Mouse (Mus musculus): Measurements from ENCODE around the gene Adk. TPM values are rescaled to one million over a fixed set of nuclear protein-coding genes. Genes with fewer than 3 reads are reported as not detected.

Adk gene
- total and polyA plus RNA-seq, 3 experiments, result 69.0 to 479 (median 102) TPM

GRCm38 (mm10) chr14:21073981-21074380 is 21.6 kb downstream of the Adk start (continued):
- no peak; the same call in 1 of the 2 replicates for TF ChIP-seq CHD1 (IDR thresholded peaks at IDR 0.05; ENCODE audit: low read depth, low read length)
- TF ChIP-seq MYC (IDR thresholded peaks at IDR 0.05; ENCODE audit: low read depth, low read length), result peak; percentile 97
- TF ChIP-seq GATA1 (IDR thresholded peaks at IDR 0.05; ENCODE audit: low read depth, low read length), result peak; percentile 98
- no peak for TF ChIP-seq SMC3 (IDR thresholded peaks at IDR 0.05; ENCODE audit: low read depth, low read length)
- peak; percentile 63; the same call in 1 of the 2 replicates for TF ChIP-seq MAFK (IDR thresholded peaks at IDR 0.05; ENCODE audit: borderline replicate concordance, low read depth, low read length)
- TF ChIP-seq GABPA (IDR thresholded peaks at IDR 0.05; ENCODE audit: low read depth, low read length), result no peak
- TF ChIP-seq ZMIZ1 (IDR thresholded peaks at IDR 0.05; ENCODE audit: low read depth, low read length), result peak; percentile 64; the same call in 1 of the 2 replicates
- no peak for TF ChIP-seq ZKSCAN1 (IDR thresholded peaks at IDR 0.05; ENCODE audit: low read depth, low read length)
- peak; percentile 100 for TF ChIP-seq BHLHE40 (IDR thresholded peaks at IDR 0.05; ENCODE audit: borderline replicate concordance, low read depth, low read length)
- no peak for TF ChIP-seq RAD21 (IDR thresholded peaks at IDR 0.05; ENCODE audit: low read depth, low read length)
- TF ChIP-seq EP300 (IDR thresholded peaks at IDR 0.05; ENCODE audit: low read depth in 1 of 2, low read length in 2 of 2), result peak; percentile 96 to 98

- peak overlapping the region; percentile 84 to 86 for H3K4me3 ChIP-seq (ENCODE audit: control insufficient read depth in 1 of 2, insufficient read depth in 1 of 2, low read depth in 2 of 2, low read length in 2 of 2)
- H3K27ac ChIP-seq (ENCODE audit: control insufficient read depth, low read depth, low read length), result peak overlapping the region; percentile 98
These were observed 22.3 kb downstream of the Adk start for GRCm38 (mm10) chr14:21074398-21075320.

More at GRCm38 (mm10) chr14:21074398-21075320, 22.3 kb downstream of the Adk start:
- Histone ChIP-seq H3K36me3 (ENCODE audit: control insufficient read depth in 1 of 2, insufficient read depth in 2 of 2, low read length in 2 of 2) (peaks cover 0 to 43% of the 10 kb centered on the region in 2 experiments; a peak in 2 of 4 replicates), H3K27me3 (ENCODE audit: control insufficient read depth in 1 of 2, insufficient read depth in 2 of 2, low read length in 2 of 2) (no peaks in the 10 kb centered on the region), H3K9ac (ENCODE audit: control insufficient read depth, low read depth, low read length, poor library complexity, severe bottlenecking) (peak overlapping the region; percentile 83), H3K79me2 (ENCODE audit: control insufficient read depth, insufficient read depth, low read length, poor library complexity) (peaks cover 28% of the 10 kb centered on the region), H3K4me1 (ENCODE audit: control insufficient read depth in 1 of 2, insufficient read depth in 2 of 2, low read length in 2 of 2) (peaks cover 21 to 35% of the 10 kb centered on the region in 2 experiments), H3K9me3 (replicated peaks; ENCODE audit: insufficient read depth, low read length) (no peaks in the 10 kb centered on the region)
- TF ChIP-seq MXI1 (IDR thresholded peaks at IDR 0.05; ENCODE audit: low read depth, low read length), result peak; percentile 67
- peak; percentile 83; the same call in 1 of the 2 replicates for TF ChIP-seq BHLHE40 (IDR thresholded peaks at IDR 0.05; ENCODE audit: borderline replicate concordance, low read depth, low read length)
- peak; percentile 24; the same call in 1 of the 2 replicates for TF ChIP-seq ZC3H11A (IDR thresholded peaks at IDR 0.05; ENCODE audit: low read depth, low read length)
- TF ChIP-seq TAL1 (IDR thresholded peaks at IDR 0.05; ENCODE audit: low read length), result peak; percentile 87
- TF ChIP-seq MAZ (IDR thresholded peaks at IDR 0.05; ENCODE audit: low read depth, low read length), result no peak; the same call in none of the 2 replicates
- peak; percentile 94 for TF ChIP-seq GATA1 (IDR thresholded peaks at IDR 0.05; ENCODE audit: low read depth, low read length)
- no peak for TF ChIP-seq NRF1 (IDR thresholded peaks at IDR 0.05; ENCODE audit: insufficient read depth, low read depth, low read length, poor library complexity, severe bottlenecking)
- 0 out of 2 replicates have a peak, but pooled peaks have one; percentile 28 for TF ChIP-seq MAX (IDR thresholded peaks at IDR 0.05; ENCODE audit: low read length)
- TF ChIP-seq CHD1 (IDR thresholded peaks at IDR 0.05; ENCODE audit: low read depth, low read length), result peak; percentile 54; the same call in 1 of the 2 replicates
- no peak for TF ChIP-seq USF2 (IDR thresholded peaks at IDR 0.05; ENCODE audit: borderline replicate concordance in 1 of 2, insufficient read depth in 1 of 2, low read depth in 1 of 2, low read length in 2 of 2)
- TF ChIP-seq SMC3 (IDR thresholded peaks at IDR 0.05; ENCODE audit: low read depth, low read length), result no peak
- TF ChIP-seq ZMIZ1 (IDR thresholded peaks at IDR 0.05; ENCODE audit: low read depth, low read length), result no peak
- TF ChIP-seq SIN3A (IDR thresholded peaks at IDR 0.05; ENCODE audit: low read length), result peak; percentile 78
- peak; percentile 84 to 86 for TF ChIP-seq EP300 (IDR thresholded peaks at IDR 0.05; ENCODE audit: low read depth in 1 of 2, low read length in 2 of 2)
- TF ChIP-seq POLR2AphosphoS2 (IDR thresholded peaks at IDR 0.05; ENCODE audit: low read length), result peak; percentile 47; the same call in 1 of the 2 replicates
- peak; percentile 91 for TF ChIP-seq RCOR1 (IDR thresholded peaks at IDR 0.05; ENCODE audit: low read depth, low read length)
- TF ChIP-seq NELFE (IDR thresholded peaks at IDR 0.05; ENCODE audit: low read depth, low read length), result peak; percentile 19
- TF ChIP-seq MYB (IDR thresholded peaks at IDR 0.05; ENCODE audit: low read depth, low read length), result peak; percentile 38; the same call in 1 of the 2 replicates
- no peak for TF ChIP-seq ELF1 (IDR thresholded peaks at IDR 0.05; ENCODE audit: low read depth, low read length)
- peak; percentile 40; the same call in 1 of the 2 replicates for TF ChIP-seq HCFC1 (IDR thresholded peaks at IDR 0.05; ENCODE audit: low read depth, low read length)
- TF ChIP-seq POLR2A (IDR thresholded peaks at IDR 0.05; ENCODE audit: control insufficient read depth in 1 of 2, insufficient read depth in 1 of 2, low read depth in 1 of 2, low read length in 2 of 2, poor library complexity in 1 of 2), result peak in 1 of 2 experiments; percentile 57; a peak in 2 of 4 replicates
- peak; percentile 75 for TF ChIP-seq TBP (IDR thresholded peaks at IDR 0.05; ENCODE audit: low read depth, low read length)
- 0 out of 2 replicates have a peak, but pooled peaks have one; percentile 19 for TF ChIP-seq JUND (IDR thresholded peaks at IDR 0.05; ENCODE audit: low read depth, low read length)
- peak; percentile 85 for TF ChIP-seq ETS1 (IDR thresholded peaks at IDR 0.05; ENCODE audit: low read depth, low read length)
- TF ChIP-seq TCF12 (IDR thresholded peaks at IDR 0.05; ENCODE audit: low read depth, low read length), result peak; percentile 91
- TF ChIP-seq UBTF (IDR thresholded peaks at IDR 0.05; ENCODE audit: borderline replicate concordance, insufficient read depth, low read depth, low read length), result no peak
- DNase-seq (ENCODE audit: low read depth, low spot score), result peak; percentile 84
